Mouse (Mus musculus) forebrain, embryonic 14.5 days (tissue): ENCODE data around the gene Rhot2. TPM values are rescaled to one million over a fixed set of nuclear protein-coding genes. Genes with fewer than 3 reads are reported as not detected.
"Not testable (repeated sequence)": the region's sequence is repeated elsewhere in the genome, so short reads cannot be mapped to it uniquely, and the experiment has no call there.

Experiments used
- ATAC-seq: fragments of 200-750 bp; cut with Nextera tagmentation; 2 replicates; pipeline ENCODE4 v1.8.0; 2017; ENCODE audit warnings: mild to moderate bottlenecking, moderate library complexity
- DNase-seq: peaks from one replicate; pipeline ENCODE4 v3.0.0-alpha.2; 2015; ENCODE audit warnings: low spot score
- H3K27ac ChIP-seq: fragments of 300-500 bp; sonication (generic); 2 replicates; pipeline ENCODE4 v1.5.1; 2014; ENCODE audit warnings: low read depth, mild to moderate bottlenecking, control low read depth, low read length, moderate library complexity
- H3K27me3 ChIP-seq: fragments of 300-500 bp; sonication (generic); replicated peaks from 2 replicates; pipeline ENCODE4 v1.6.1; 2014; ENCODE audit warnings: low read length, control low read depth, mixed read lengths; ENCODE audit not compliant: control insufficient read depth, insufficient read depth
- H3K36me3 ChIP-seq: fragments of 300-500 bp; sonication (generic); 2 replicates; pipeline ENCODE4 v1.6.1; 2014; ENCODE audit warnings: low read length, control low read depth; ENCODE audit not compliant: control insufficient read depth, insufficient read depth
- H3K4me1 ChIP-seq: fragments of 300-500 bp; sonication (generic); 2 replicates; pipeline ENCODE4 v1.6.1; 2014; ENCODE audit warnings: antibody characterized with exemption, low read length, control low read depth; ENCODE audit not compliant: control insufficient read depth, insufficient read depth
- H3K4me2 ChIP-seq: fragments of 300-500 bp; sonication (generic); 2 replicates; pipeline ENCODE4 v1.6.1; 2014; ENCODE audit warnings: mild to moderate bottlenecking, control low read depth, low read length
- H3K4me3 ChIP-seq: fragments of 300-500 bp; sonication (generic); 2 replicates; pipeline ENCODE4 v1.5.1; 2014; ENCODE audit warnings: low read depth, low read length, control low read depth
- H3K9ac ChIP-seq: fragments of 300-500 bp; sonication (generic); 2 replicates; pipeline ENCODE4 v1.6.1; 2014; ENCODE audit warnings: mild to moderate bottlenecking, low read length, control low read depth, moderate library complexity
- H3K9me3 ChIP-seq: fragments of 300-500 bp; sonication (generic); replicated peaks from 2 replicates; pipeline ENCODE4 v1.6.1; 2016; ENCODE audit warnings: low read length, control low read depth, mixed read lengths; ENCODE audit not compliant: control insufficient read depth
- WGBS: fragments of 180-500 bp; shearing (Covaris S2); extraction: QIAGEN DNeasy Blood & Tissue Kit; methylation state at CpG from one replicate; pipeline ENCODE4 v1.1.7; 2014; 5-methylcytosine and 5-hydroxymethylcytosine counted together
- polyA plus RNA-seq: library from polyadenylated mRNA; unstranded; fragments of >200 nt; fragmentation: Nextera tagmentation; extraction: Ambion mirVana; gene quantifications from 2 replicates; pipeline ENCODE4 v1.2.1, GENCODE M21; 2014

Gene Rhot2
- polyA plus RNA-seq, 1 experiment from 2014 or later: 11.3 TPM

- Histone ChIP-seq H3K4me1 (peaks cover 13% of the 10 kb centered on the region), H3K4me3 (peak overlapping the region; percentile 77), H3K9me3 (no peaks in the 10 kb centered on the region), H3K4me2 (peak overlapping the region; percentile 88), H3K9ac (peak overlapping the region; percentile 80), H3K27ac (no peak overlapping the region), H3K36me3 (peaks cover 17% of the 10 kb centered on the region), H3K27me3 (no peaks in the 10 kb centered on the region)
- WGBS: 69% methylated on average over 10 of the region's 10 CpGs
- ATAC-seq (no peak), DNase-seq (no peak)
These were observed 31.8 kb upstream of the Rhot2 start for GRCm38 (mm10) chr17:25876347-25876915.

DNA sequence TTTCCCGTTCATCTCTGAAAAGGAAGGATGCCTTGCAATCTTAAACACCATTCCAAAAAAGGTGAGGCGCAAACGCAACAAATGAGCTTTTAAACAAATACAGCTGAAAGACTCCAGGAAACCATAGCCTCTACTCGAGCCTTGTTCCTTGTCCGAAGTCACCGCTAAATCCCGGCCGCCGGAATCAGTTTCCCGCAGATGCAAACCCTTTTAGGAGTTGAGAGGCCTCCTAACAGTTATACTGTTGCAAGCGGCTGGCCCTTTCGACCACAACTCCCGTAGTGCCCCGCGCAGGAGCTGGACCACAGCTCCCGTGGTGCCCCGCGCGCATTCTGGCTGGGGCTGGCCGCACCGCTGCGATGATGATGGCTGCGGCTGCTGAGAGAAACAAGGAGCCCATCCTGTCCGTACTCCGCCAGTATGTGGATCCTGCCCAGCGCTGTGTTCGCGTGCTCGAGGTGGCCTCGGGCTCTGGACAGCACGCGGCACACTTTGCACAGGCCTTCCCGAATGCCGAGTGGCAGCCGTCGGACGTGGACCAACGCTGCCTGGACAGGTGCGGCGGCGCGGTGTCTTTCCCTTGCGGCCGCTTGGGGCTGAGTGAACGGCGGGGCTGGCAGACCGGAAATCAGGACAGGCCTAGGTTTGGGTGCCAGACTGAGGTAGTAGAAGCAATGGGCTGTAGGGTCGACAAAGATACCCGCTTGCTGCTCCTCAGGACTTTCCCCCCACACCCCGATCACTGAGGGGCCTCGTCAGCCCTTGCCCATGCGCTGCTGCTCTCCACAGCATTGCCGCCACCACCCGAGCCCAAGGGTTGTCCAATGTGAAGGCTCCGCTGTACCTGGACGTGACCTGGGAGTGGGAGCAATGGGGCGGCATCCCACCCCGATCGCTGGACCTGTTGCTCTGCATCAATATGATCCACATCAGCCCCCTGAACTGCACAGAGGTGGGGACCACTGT, 30.8 kb upstream of the Rhot2 start:
- peaks cover 17% of the 10 kb centered on the region for H3K36me3 ChIP-seq
- peaks cover 13% of the 10 kb centered on the region for H3K4me1 ChIP-seq
- DNase-seq: peak; percentile 93
- peak overlapping the region; percentile 77 for H3K4me3 ChIP-seq
- H3K4me2 ChIP-seq: peak overlapping the region; percentile 88
- under 1% methylated on average over 59 of the region's 59 CpGs for WGBS
- H3K9ac ChIP-seq: peak overlapping the region; percentile 80
- ATAC-seq: peak; percentile 96
- peak overlapping the region; percentile 94 for H3K27ac ChIP-seq
- no peaks in the 10 kb centered on the region for H3K27me3 ChIP-seq
- no peaks in the 10 kb centered on the region for H3K9me3 ChIP-seq

- under 1% methylated on average over 25 of the region's 25 CpGs for WGBS
- peak; percentile 81 for ATAC-seq
- H3K4me2 ChIP-seq: peak within 1 kb of the TSS; percentile 88
- peak within 1 kb of the TSS; percentile 94 for H3K27ac ChIP-seq
- peak; percentile 97 for DNase-seq
- no peaks in the 10 kb centered on the region for H3K9me3 ChIP-seq
- H3K36me3 ChIP-seq: peaks cover 17% of the 10 kb centered on the region
- no peaks in the 10 kb centered on the region for H3K27me3 ChIP-seq
- H3K9ac ChIP-seq: peak within 1 kb of the TSS; percentile 80
- H3K4me1 ChIP-seq: peaks cover 13% of the 10 kb centered on the region
- H3K4me3 ChIP-seq: peak within 1 kb of the TSS; percentile 77
These were observed 30.1 kb upstream of the Rhot2 start, which contains the start of gene Mettl26 for GRCm38 (mm10) chr17:25874721-25875170. Mettl26 (plus strand) TSS chr17:25875074.

DNA sequence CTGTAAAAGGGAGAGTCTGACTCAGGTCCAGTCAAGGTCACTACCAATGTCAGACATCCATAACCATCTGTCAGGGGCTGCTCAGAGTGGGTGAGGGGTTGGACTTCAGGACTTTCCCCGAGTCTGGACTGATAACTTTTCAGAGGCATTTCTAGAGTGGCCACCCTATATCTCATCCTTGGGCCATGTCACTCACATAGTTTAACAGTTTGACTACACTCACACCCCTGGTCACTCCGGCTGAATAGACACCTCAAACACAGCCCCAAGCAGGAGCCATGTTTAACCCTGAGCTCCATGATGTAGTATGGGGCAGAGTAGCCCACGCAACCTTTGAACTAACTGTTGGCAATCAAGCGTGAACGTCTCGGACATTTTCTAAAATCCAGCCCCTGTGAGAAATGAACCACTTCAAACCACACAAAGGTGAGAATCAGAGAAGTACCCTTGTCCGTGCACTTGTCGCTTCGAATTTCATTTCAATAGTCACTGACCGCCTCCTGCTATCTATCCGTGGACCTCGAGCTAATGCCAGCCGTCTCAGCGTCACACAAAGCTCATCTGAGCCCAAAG, 29.6 kb upstream of the Rhot2 start:
- no peaks in the 10 kb centered on the region for H3K27me3 ChIP-seq
- H3K9ac ChIP-seq: peak overlapping the region; percentile 80
- H3K36me3 ChIP-seq: peaks cover 15% of the 10 kb centered on the region
- 6% methylated on average over 14 of the region's 14 CpGs for WGBS
- ATAC-seq (no peak), DNase-seq (no peak)
- H3K4me1 ChIP-seq: peaks cover 13% of the 10 kb centered on the region
- no peaks in the 10 kb centered on the region for H3K9me3 ChIP-seq
- H3K4me3 ChIP-seq: peak overlapping the region; percentile 77
- peak overlapping the region; percentile 94 for H3K27ac ChIP-seq
- H3K4me2 ChIP-seq: peak overlapping the region; percentile 88

GRCm38 (mm10) chr17:25873405-25874147, 28.9 kb upstream of the Rhot2 start:
- ATAC-seq (no peak), DNase-seq (no peak)
- Histone ChIP-seq H3K4me2 (peak overlapping the region; percentile 88), H3K9me3 (no peaks in the 10 kb centered on the region), H3K9ac (no peak overlapping the region), H3K27ac (no peak overlapping the region), H3K4me1 (peaks cover 13% of the 10 kb centered on the region), H3K36me3 (peaks cover 9% of the 10 kb centered on the region), H3K27me3 (no peaks in the 10 kb centered on the region), H3K4me3 (peak overlapping the region; percentile 77)
- WGBS: 86% methylated on average over 11 of the region's 11 CpGs

GRCm38 (mm10) chr17:25872676-25873075, 28.0 kb upstream of the Rhot2 start:
- 86% methylated on average over 3 of the region's 3 CpGs for WGBS
- no peak overlapping the region for H3K9ac ChIP-seq
- H3K4me3 ChIP-seq: no peak overlapping the region
- no peaks in the 10 kb centered on the region; the same call in 1 of the 2 replicates for H3K36me3 ChIP-seq
- no peak overlapping the region for H3K27ac ChIP-seq
- H3K27me3 ChIP-seq: no peaks in the 10 kb centered on the region
- no peak for DNase-seq
- no peak for ATAC-seq
- no peaks in the 10 kb centered on the region for H3K9me3 ChIP-seq
- no peak overlapping the region for H3K4me2 ChIP-seq
- H3K4me1 ChIP-seq: peaks cover 16% of the 10 kb centered on the region

- not testable (repeated sequence) for H3K9me3 ChIP-seq, ATAC-seq, H3K36me3 ChIP-seq, H3K9ac ChIP-seq, H3K4me2 ChIP-seq, H3K4me3 ChIP-seq, H3K27ac ChIP-seq, H3K27me3 ChIP-seq, DNase-seq
- peaks cover 18% of the 10 kb centered on the region for H3K4me1 ChIP-seq
These were observed 26.9 kb upstream of the Rhot2 start for GRCm38 (mm10) chr17:25871566-25871965.

GRCm38 (mm10) chr17:25869954-25870353, 25.3 kb upstream of the Rhot2 start:
- Histone ChIP-seq H3K36me3 (no peaks in the 10 kb centered on the region), H3K4me3 (no peak overlapping the region), H3K9ac (no peak overlapping the region), H3K27me3 (no peaks in the 10 kb centered on the region), H3K4me1 (peaks cover 12% of the 10 kb centered on the region; the same call in 1 of the 2 replicates), H3K4me2 (no peak overlapping the region), H3K9me3 (no peaks in the 10 kb centered on the region), H3K27ac (no peak overlapping the region)
- 91% methylated on average over 2 of the region's 2 CpGs for WGBS
- ATAC-seq: no peak
- no peak for DNase-seq
